In the genomic region with DNA sequence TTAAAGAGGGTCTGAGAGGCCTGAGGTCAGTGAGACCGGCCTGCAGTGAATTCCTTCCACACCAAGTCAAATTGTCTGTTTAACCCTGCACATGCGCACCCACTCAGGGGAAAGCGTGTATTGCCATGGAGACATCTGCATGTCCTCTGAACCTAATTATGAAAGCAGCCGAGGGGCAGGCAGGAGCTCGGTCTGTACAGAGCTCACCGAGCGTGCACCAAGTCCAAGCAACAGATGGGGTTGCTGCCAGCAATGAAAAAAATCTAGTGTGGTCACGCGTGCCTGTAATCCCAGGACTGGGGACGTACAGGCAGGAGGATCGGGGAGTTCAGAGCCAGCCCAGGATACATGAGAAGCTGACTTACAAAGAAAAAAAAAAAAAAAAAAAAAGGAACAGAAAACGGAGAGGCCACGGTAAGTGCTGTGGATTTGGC, we compare ENCODE assay signal across 8 mouse cellular contexts. TPM values are rescaled to one million over a fixed set of nuclear protein-coding genes. Genes with fewer than 3 reads are reported as not detected.
DNase-seq lines count a peak whose midpoint lies in the region; ATAC-seq and TF ChIP-seq lines count a peak whose summit lies in the region.

No protein-coding gene starts in this region.

- no peak overlapping the region for H3K27ac ChIP-seq in testis, adult 2 months (ENCODE audit: control insufficient read depth, insufficient read depth, low read depth, low read length)
- H3K27ac ChIP-seq in forebrain, embryonic 12.5 days: peak overlapping the region; percentile 75
- H3K27ac ChIP-seq in hindbrain, postnatal 0 days: peak overlapping the region; percentile 37

- H3K27me3 ChIP-seq in testis, adult 2 months (ENCODE audit: control insufficient read depth, insufficient read depth, low read length): no peaks in the 10 kb centered on the region
- H3K27me3 ChIP-seq in forebrain, embryonic 12.5 days: no peaks in the 10 kb centered on the region
- H3K27me3 ChIP-seq in hindbrain, postnatal 0 days (ENCODE audit: insufficient read depth, low read length): no peaks in the 10 kb centered on the region

- peak; percentile 81 for ATAC-seq in forebrain, embryonic 12.5 days (ENCODE audit: low FRiP score)
- ATAC-seq in hindbrain, postnatal 0 days: peak; percentile 77
- no peak for ATAC-seq in CD4-positive, CD25-positive, alpha-beta regulatory T cell, adult 4 months

- intact Hi-C loops in left cerebral cortex, postnatal 4 days (cut with DNase I): loop anchor here (10.0 kb wide), 1 partner anchor 208 kb away; no protein-coding TSS in a partner anchor

- H3K36me3 ChIP-seq in testis, adult 2 months (ENCODE audit: control insufficient read depth, insufficient read depth, low read length): no peaks in the 10 kb centered on the region
- peaks cover 16% of the 10 kb centered on the region for H3K36me3 ChIP-seq in forebrain, embryonic 12.5 days (replicated peaks)
- H3K36me3 ChIP-seq in hindbrain, postnatal 0 days (ENCODE audit: insufficient read depth, low read length): peaks cover 3% of the 10 kb centered on the region; the same call in 1 of the 2 replicates

- TF ChIP-seq CTCF in testis, adult 2 months (IDR thresholded peaks at IDR 0.05; ENCODE audit: control insufficient read depth, insufficient read depth, insufficient replicate concordance, low read depth, low read length): no peak
- no peak for TF ChIP-seq CTCF in hindbrain, postnatal 0 days (IDR thresholded peaks at IDR 0.05; ENCODE audit: low read depth)

- H3K9me3 ChIP-seq in forebrain, embryonic 12.5 days: no peaks in the 10 kb centered on the region
- no peaks in the 10 kb centered on the region for H3K9me3 ChIP-seq in hindbrain, postnatal 0 days (ENCODE audit: low read length)

- no peak overlapping the region for H3K9ac ChIP-seq in forebrain, embryonic 12.5 days
- H3K9ac ChIP-seq in hindbrain, postnatal 0 days (replicated peaks; ENCODE audit: low read length): no peak overlapping the region

- no peak for TF ChIP-seq POLR2A in testis, adult 2 months (IDR thresholded peaks at IDR 0.05; ENCODE audit: control insufficient read depth, low read depth, low read length)

- peak overlapping the region; percentile 54 for H3K4me2 ChIP-seq in forebrain, embryonic 12.5 days
- peak overlapping the region; percentile 61 for H3K4me2 ChIP-seq in hindbrain, postnatal 0 days (ENCODE audit: low read depth, low read length)

- H3K4me3 ChIP-seq in testis, adult 2 months (ENCODE audit: control insufficient read depth, low read depth, low read length): peak overlapping the region; percentile 39
- peak overlapping the region; percentile 29 for H3K4me3 ChIP-seq in forebrain, embryonic 12.5 days (replicated peaks)
- H3K4me3 ChIP-seq in hindbrain, postnatal 0 days (ENCODE audit: low read length): peak overlapping the region; percentile 25

- WGBS in forebrain, embryonic 12.5 days: 11% methylated on average over 13 of the region's 13 CpGs
- 7% methylated on average over 13 of the region's 13 CpGs for WGBS in hindbrain, postnatal 0 days

- DNase-seq in testis, postnatal 10 days (ENCODE audit: low spot score): no peak
- peak; percentile 70 for DNase-seq in hindbrain, postnatal 0 days (ENCODE audit: low spot score)
- DNase-seq in left cerebral cortex, postnatal 4 days: peak; percentile 31
- peak; percentile 62 for DNase-seq in neural tube, embryonic 10.5 days (ENCODE audit: extremely low spot score, low spot score)
- DNase-seq in gastrocnemius, adult 8-10 months (ENCODE audit: low spot score in 2 of 2): no peak

- peaks cover 8% of the 10 kb centered on the region for H3K4me1 ChIP-seq in testis, adult 2 months (ENCODE audit: control insufficient read depth, insufficient read depth, low read length)
- peaks cover 18% of the 10 kb centered on the region for H3K4me1 ChIP-seq in forebrain, embryonic 12.5 days
- H3K4me1 ChIP-seq in hindbrain, postnatal 0 days (ENCODE audit: insufficient read depth, low read length): peaks cover 5% of the 10 kb centered on the region

RNA-seq across cellular contexts. Expression of a gene that starts 32.7 kb away (rescaled TPM):
- polyA plus RNA-seq in testis, adult 2 months (2012; rRNA removed): 7.7 and 11.2 TPM in 2 replicates
- polyA plus RNA-seq in forebrain, embryonic 12.5 days (2016; fragmentation: Nextera tagmentation; extraction: Ambion mirVana): 1.7 and 1.8 TPM in 2 replicates
- total RNA-seq in hindbrain, postnatal 0 days (2014; rRNA removed): 2.7 and 4.4 TPM in 2 replicates
- 2.6 and 3.6 TPM in 2 replicates for polyA plus RNA-seq in hindbrain, postnatal 0 days (2015; fragmentation: Nextera tagmentation; extraction: Ambion mirVana)
- 1 to 10 TPM; 6.5 to 8.1 TPM for total RNA-seq in left cerebral cortex, postnatal 4 days (2021)
- 10 to 100 TPM; 28.9 to 33.5 TPM for polyA plus RNA-seq in CD4-positive, CD25-positive, alpha-beta regulatory T cell, adult 4 months (2017; shearing (Covaris generic))
- 10 to 100 TPM; 11.1 to 14.2 (median 12.4) TPM for total RNA-seq in gastrocnemius, adult 8-10 months (2022)

RNA-seq across cellular contexts. Expression of a gene that starts 35.7 kb away (rescaled TPM):
- polyA plus RNA-seq in testis, adult 2 months (2012; rRNA removed): 46.0 and 51.8 TPM in 2 replicates
- 38.5 and 45.6 TPM in 2 replicates for polyA plus RNA-seq in forebrain, embryonic 12.5 days (2016; fragmentation: Nextera tagmentation; extraction: Ambion mirVana)
- total RNA-seq in hindbrain, postnatal 0 days (2014; rRNA removed): 33.2 and 43.7 TPM in 2 replicates
- polyA plus RNA-seq in hindbrain, postnatal 0 days (2015; fragmentation: Nextera tagmentation; extraction: Ambion mirVana): 33.7 and 33.9 TPM in 2 replicates
- total RNA-seq in left cerebral cortex, postnatal 4 days (2021): 10 to 100 TPM; 24.5 to 29.3 TPM
- polyA plus RNA-seq in CD4-positive, CD25-positive, alpha-beta regulatory T cell, adult 4 months (2017; shearing (Covaris generic)): 10 to 100 TPM in 1 of 2 experiments, 1 to 10 TPM in 1; 7.7 to 12.1 TPM
- total RNA-seq in gastrocnemius, adult 8-10 months (2022): 1 to 10 TPM; 3.6 to 5.4 (median 4.7) TPM

RNA-seq across cellular contexts. Expression of a gene that starts 57.5 kb away (rescaled TPM):
- 3.0 and 3.6 TPM in 2 replicates for polyA plus RNA-seq in testis, adult 2 months (2012; rRNA removed)
- polyA plus RNA-seq in forebrain, embryonic 12.5 days (2016; fragmentation: Nextera tagmentation; extraction: Ambion mirVana): 36.4 and 40.5 TPM in 2 replicates
- total RNA-seq in hindbrain, postnatal 0 days (2014; rRNA removed): 33.2 and 44.7 TPM in 2 replicates
- 26.3 and 30.2 TPM in 2 replicates for polyA plus RNA-seq in hindbrain, postnatal 0 days (2015; fragmentation: Nextera tagmentation; extraction: Ambion mirVana)
- 10 to 100 TPM; 55.5 to 62.2 TPM for total RNA-seq in left cerebral cortex, postnatal 4 days (2021)
- 100 to 1,000 TPM in 1 of 2 experiments, 10 to 100 TPM in 1; 69.7 to 113 TPM for polyA plus RNA-seq in CD4-positive, CD25-positive, alpha-beta regulatory T cell, adult 4 months (2017; shearing (Covaris generic))
- total RNA-seq in gastrocnemius, adult 8-10 months (2022): 10 to 100 TPM; 30.9 to 37.5 (median 33.1) TPM

Comparison
In these comparisons a context has a peak if more than half of its experiments do, and no peak if none do; other contexts are left out.
1. DNase-seq: peak in hindbrain, postnatal 0 days (single experiment), left cerebral cortex, postnatal 4 days (single experiment) and neural tube, embryonic 10.5 days (single experiment); none in testis, postnatal 10 days (single experiment) and gastrocnemius, adult 8-10 months (0 of 2).
2. Peak in every context shown above with its lines, with median percentiles within 50 percentile points of each other: H3K4me3 ChIP-seq.